ENCODE assay signal across 8 mouse cellular contexts in the genomic region with DNA sequence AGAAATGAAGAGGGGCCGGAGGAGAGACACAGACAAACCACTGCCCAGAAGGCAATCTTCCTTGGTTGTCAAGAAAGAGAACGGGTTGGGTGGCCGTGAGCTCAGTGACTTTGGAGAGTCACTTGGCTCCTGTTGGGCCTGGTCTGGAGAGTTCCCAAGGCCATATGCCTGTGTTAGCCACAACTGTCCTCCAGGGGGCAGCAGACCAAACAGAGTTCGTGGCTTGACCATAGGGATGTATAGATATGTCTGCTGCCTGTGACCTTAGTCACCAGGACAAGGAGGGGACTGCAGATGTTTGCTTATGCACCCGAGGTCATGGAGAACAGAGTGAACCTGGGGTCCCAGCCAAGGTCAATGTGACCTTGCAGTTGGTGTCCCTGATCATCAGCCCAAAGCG.
DNase-seq lines count a peak whose midpoint lies in the region; ATAC-seq and TF ChIP-seq lines count a peak whose summit lies in the region.

No protein-coding gene starts in this region.

- intact Hi-C loops in left cerebral cortex, postnatal 25 days (cut with DNase I) = loop anchor here (5.0 kb wide), 2 partner anchors 101 to 141 kb away; no protein-coding TSS in a partner anchor

- H3K9me3 ChIP-seq in heart, embryonic 10.5 days = no peaks in the 10 kb centered on the region
- no peaks in the 10 kb centered on the region for H3K9me3 ChIP-seq in heart, embryonic 11.5 days (replicated peaks; ENCODE audit: control insufficient read depth, low read length)
- no peaks in the 10 kb centered on the region for H3K9me3 ChIP-seq in embryonic facial prominence, embryonic 11.5 days (replicated peaks; ENCODE audit: control insufficient read depth, low read length)
- H3K9me3 ChIP-seq in liver, embryonic 13.5 days (replicated peaks) = no peaks in the 10 kb centered on the region

- no peaks in the 10 kb centered on the region for H3K79me2 ChIP-seq in C2C12 (ENCODE audit: control insufficient read depth, insufficient read depth)

- no peaks in the 10 kb centered on the region for H3K36me3 ChIP-seq in heart, embryonic 10.5 days
- no peaks in the 10 kb centered on the region for H3K36me3 ChIP-seq in heart, embryonic 11.5 days (ENCODE audit: control insufficient read depth, insufficient read depth, low read length)
- no peaks in the 10 kb centered on the region for H3K36me3 ChIP-seq in C2C12 (ENCODE audit: control insufficient read depth, insufficient read depth)
- H3K36me3 ChIP-seq in embryonic facial prominence, embryonic 11.5 days (replicated peaks; ENCODE audit: control insufficient read depth, insufficient read depth, low read depth, low read length) = no peaks in the 10 kb centered on the region
- H3K36me3 ChIP-seq in liver, embryonic 13.5 days = no peaks in the 10 kb centered on the region

- ATAC-seq in heart, embryonic 11.5 days (replicated peaks; ENCODE audit: insufficient number of reproducible peaks, low FRiP score, low TSS enrichment) = no peak
- no peak for ATAC-seq in embryonic facial prominence, embryonic 11.5 days (replicated peaks; ENCODE audit: insufficient number of reproducible peaks, low FRiP score, low TSS enrichment, low read depth)
- ATAC-seq in liver, embryonic 13.5 days (ENCODE audit: low read depth) = no peak

- 42% methylated on average over 6 of the region's 6 CpGs for WGBS in heart, embryonic 10.5 days
- 44% methylated on average over 6 of the region's 6 CpGs for WGBS in heart, embryonic 11.5 days (ENCODE audit: insufficient replicate concordance)
- WGBS in embryonic facial prominence, embryonic 11.5 days = 50% methylated on average over 6 of the region's 6 CpGs
- WGBS in liver, embryonic 13.5 days (ENCODE audit: insufficient replicate concordance) = 41% methylated on average over 6 of the region's 6 CpGs

- H3K4me3 ChIP-seq in heart, embryonic 10.5 days = no peak overlapping the region
- H3K4me3 ChIP-seq in heart, embryonic 11.5 days (ENCODE audit: low read depth, low read length) = no peak overlapping the region
- no peak overlapping the region for H3K4me3 ChIP-seq in C2C12 (ENCODE audit: insufficient read depth, poor library complexity, severe bottlenecking)
- no peak overlapping the region for H3K4me3 ChIP-seq in embryonic facial prominence, embryonic 11.5 days (ENCODE audit: low read depth, low read length)
- H3K4me3 ChIP-seq in liver, embryonic 13.5 days (replicated peaks) = no peak overlapping the region

- peaks cover 57% of the 10 kb centered on the region for H3K4me1 ChIP-seq in heart, embryonic 10.5 days
- peaks cover 34% of the 10 kb centered on the region for H3K4me1 ChIP-seq in heart, embryonic 11.5 days (ENCODE audit: control insufficient read depth, insufficient read depth, low read length)
- H3K4me1 ChIP-seq in embryonic facial prominence, embryonic 11.5 days (ENCODE audit: control insufficient read depth, insufficient read depth, low read length) = peaks cover 3% of the 10 kb centered on the region; the same call in 1 of the 2 replicates
- H3K4me1 ChIP-seq in liver, embryonic 13.5 days (replicated peaks) = peaks cover 10% of the 10 kb centered on the region

- DNase-seq in heart, embryonic 10.5 days (ENCODE audit: low spot score) = peak; percentile 87
- peak; percentile 77 to 78 for DNase-seq in adrenal gland, postnatal 36 days
- DNase-seq in embryonic facial prominence, embryonic 11.5 days (ENCODE audit: low spot score) = peak; percentile 80
- peak; percentile 15 for DNase-seq in liver, embryonic 13.5 days
- DNase-seq in skeletal muscle tissue, adult 2 months (ENCODE audit: low read depth, low spot score) = peak; percentile 48
- no peak for DNase-seq in left cerebral cortex, postnatal 25 days (ENCODE audit: low spot score in 2 of 2)

- H3K79me3 ChIP-seq in C2C12 (ENCODE audit: low read depth) = no peaks in the 10 kb centered on the region

- H3K9ac ChIP-seq in heart, embryonic 11.5 days (ENCODE audit: low read depth, low read length) = no peak overlapping the region
- no peak overlapping the region for H3K9ac ChIP-seq in embryonic facial prominence, embryonic 11.5 days (replicated peaks; ENCODE audit: low read length)
- H3K9ac ChIP-seq in liver, embryonic 13.5 days = no peak overlapping the region

- no peak overlapping the region for H3ac ChIP-seq in C2C12 (ENCODE audit: control insufficient read depth, insufficient read length, low read depth)

- TF ChIP-seq CTCF in C2C12 (IDR thresholded peaks at IDR 0.05; ENCODE audit: control insufficient read depth, insufficient read depth, insufficient read length) = peak; percentile 39

- H3K4me2 ChIP-seq in heart, embryonic 11.5 days = no peak overlapping the region
- H3K4me2 ChIP-seq in embryonic facial prominence, embryonic 11.5 days (ENCODE audit: low read depth, low read length) = no peak overlapping the region
- H3K4me2 ChIP-seq in liver, embryonic 13.5 days = no peak overlapping the region

- peaks cover 9% of the 10 kb centered on the region; the same call in 1 of the 2 replicates for H3K27me3 ChIP-seq in heart, embryonic 10.5 days (ENCODE audit: insufficient read depth, poor library complexity, severe bottlenecking)
- H3K27me3 ChIP-seq in heart, embryonic 11.5 days (ENCODE audit: control insufficient read depth, insufficient read depth, low read length) = no peaks in the 10 kb centered on the region
- H3K27me3 ChIP-seq in C2C12 (ENCODE audit: control insufficient read depth, insufficient read depth, insufficient read length) = peaks cover 62% of the 10 kb centered on the region
- no peaks in the 10 kb centered on the region for H3K27me3 ChIP-seq in embryonic facial prominence, embryonic 11.5 days (ENCODE audit: control insufficient read depth, insufficient read depth, low read length)
- peaks cover 37% of the 10 kb centered on the region for H3K27me3 ChIP-seq in liver, embryonic 13.5 days

- H3K27ac ChIP-seq in heart, embryonic 10.5 days = no peak overlapping the region
- H3K27ac ChIP-seq in heart, embryonic 11.5 days (ENCODE audit: low read depth, low read length) = no peak overlapping the region
- no peak overlapping the region for H3K27ac ChIP-seq in embryonic facial prominence, embryonic 11.5 days (replicated peaks; ENCODE audit: low read depth, low read length)
- H3K27ac ChIP-seq in liver, embryonic 13.5 days = no peak overlapping the region

TF ChIP-seq in C2C12, 6 proteins besides CTCF, POLR2A, EP300 and RAD21:
- TF ChIP-seq MYOG (IDR thresholded peaks at IDR 0.05; ENCODE audit: control insufficient read depth, extremely low read depth, insufficient read length) (no peak), MAX (IDR thresholded peaks at IDR 0.05) (no peak), MYOD1 (IDR thresholded peaks at IDR 0.05; ENCODE audit: control insufficient read depth, insufficient read length, low read depth) (no peak), CEBPB (IDR thresholded peaks at IDR 0.05; ENCODE audit: low read depth) (no peak), FOSL1 (IDR thresholded peaks at IDR 0.05; ENCODE audit: insufficient read depth, low read length, poor library complexity, severe bottlenecking) (no peak), USF1 (IDR thresholded peaks at IDR 0.05; ENCODE audit: low read depth) (no peak)

Comparison
In these comparisons a context has a peak if more than half of its experiments do, and no peak if none do; other contexts are left out.
1. DNase-seq: peak in heart, embryonic 10.5 days (single experiment), adrenal gland, postnatal 36 days (2 of 2), embryonic facial prominence, embryonic 11.5 days (single experiment), liver, embryonic 13.5 days (single experiment) and skeletal muscle tissue, adult 2 months (single experiment); none in left cerebral cortex, postnatal 25 days (0 of 2).